Mouse (Mus musculus) midbrain, postnatal 0 days (tissue): Measurements from ENCODE around the gene Dscam. TPM values are rescaled to one million over a fixed set of nuclear protein-coding genes. Genes with fewer than 3 reads are reported as not detected.

ENCODE experiments used
- ATAC-seq: fragments of 200-750 bp; cut with Nextera tagmentation; 2 replicates; pipeline ENCODE4 v1.8.0; 2017; ENCODE audit warnings: moderate number of reproducible peaks, mild to moderate bottlenecking, moderate TSS enrichment, moderate library complexity; ENCODE audit not compliant: low FRiP score
- DNase-seq: peaks from one replicate; pipeline ENCODE4 v3.0.0-alpha.2; 2015; ENCODE audit warnings: low spot score
- H3K27ac ChIP-seq: fragments of 300-500 bp; sonication (generic); 2 replicates; pipeline ENCODE4 v1.5.1; 2014; ENCODE audit warnings: low read depth, mild to moderate bottlenecking, low read length, mixed read lengths
- H3K27me3 ChIP-seq: fragments of 300-500 bp; sonication (generic); 2 replicates; pipeline ENCODE4 v1.6.1; 2014; ENCODE audit warnings: low read length, control low read depth, mixed read lengths; ENCODE audit not compliant: insufficient read depth
- H3K36me3 ChIP-seq: fragments of 300-500 bp; sonication (generic); 2 replicates; pipeline ENCODE4 v1.6.1; 2014; ENCODE audit warnings: low read length, control low read depth, mixed read lengths; ENCODE audit not compliant: insufficient read depth
- H3K4me1 ChIP-seq: fragments of 300-500 bp; sonication (generic); 2 replicates; pipeline ENCODE4 v1.6.1; 2014; ENCODE audit warnings: mild to moderate bottlenecking, control low read depth, antibody characterized with exemption, low read length, mixed read lengths; ENCODE audit not compliant: insufficient read depth
- H3K4me2 ChIP-seq: fragments of 300-500 bp; sonication (generic); 2 replicates; pipeline ENCODE4 v1.6.1; 2014; ENCODE audit warnings: low read depth, mild to moderate bottlenecking, low read length, mixed read lengths; ENCODE audit not compliant: poor library complexity, severe bottlenecking
- H3K4me3 ChIP-seq: fragments of 300-500 bp; sonication (generic); 2 replicates; pipeline ENCODE4 v1.5.1; 2014; ENCODE audit warnings: low read depth, mild to moderate bottlenecking, low read length, moderate library complexity
- H3K9ac ChIP-seq: fragments of 300-500 bp; sonication (generic); replicated peaks from 2 replicates; pipeline ENCODE4 v1.6.1; 2014; ENCODE audit warnings: mild to moderate bottlenecking, low read length, moderate library complexity, mixed read lengths; ENCODE audit not compliant: poor library complexity, severe bottlenecking
- H3K9me3 ChIP-seq: fragments of 300-500 bp; sonication (generic); 2 replicates; pipeline ENCODE4 v1.6.1; 2016; ENCODE audit warnings: low read length, control low read depth
- CTCF ChIP-seq: IDR thresholded peaks from 2 replicates; pipeline ENCODE4 v1.5.1; 2016; ENCODE audit warnings: antibody characterized with exemption, mild to moderate bottlenecking
- WGBS: fragments of 180-500 bp; shearing (Covaris S2); extraction: QIAGEN DNeasy Blood & Tissue Kit; methylation state at CpG from one replicate; pipeline ENCODE4 v1.1.7; 2014; 5-methylcytosine and 5-hydroxymethylcytosine counted together
- polyA plus RNA-seq: library from polyadenylated mRNA; unstranded; fragments of >200 nt; fragmentation: Nextera tagmentation; extraction: Ambion mirVana; gene quantifications from 2 replicates; pipeline ENCODE4 v1.2.1, GENCODE M21; 2015
- total RNA-seq: library from RNA; depleted of rRNA; stranded (reverse); fragments of >200 nt; gene quantifications from 2 replicates; pipeline ENCODE4 v1.2.3, GENCODE M21; 2014

Dscam gene
- total and polyA plus RNA-seq, 2 experiments from 2014 or later = 15.1 to 64.6 TPM

GRCm38 (mm10) chr16:96730881-96731280 is 439.7 kb downstream of the Dscam start:
- no peak for DNase-seq
- no peak overlapping the region for H3K4me2 ChIP-seq
- H3K4me3 ChIP-seq = no peak overlapping the region
- 77% methylated on average over 3 of the region's 3 CpGs for WGBS
- no peak overlapping the region for H3K9ac ChIP-seq
- H3K27me3 ChIP-seq = no peaks in the 10 kb centered on the region
- no peaks in the 10 kb centered on the region for H3K9me3 ChIP-seq
- TF ChIP-seq CTCF = no peak
- peak overlapping the region; percentile 39; the same call in 1 of the 2 replicates for H3K27ac ChIP-seq
- no peaks in the 10 kb centered on the region for H3K36me3 ChIP-seq
- no peak for ATAC-seq
- H3K4me1 ChIP-seq = 0 out of 2 replicates have a peak, but pooled peaks cover 6% of the 10 kb centered on the region

GRCm38 (mm10) chr16:96727836-96728774 is 442.4 kb downstream of the Dscam start:
- no peaks in the 10 kb centered on the region for H3K9me3 ChIP-seq
- DNase-seq (no peak), ATAC-seq (no peak)
- peaks cover 12% of the 10 kb centered on the region; the same call in 1 of the 2 replicates for H3K4me1 ChIP-seq
- no peak overlapping the region for H3K4me2 ChIP-seq
- WGBS = 52% methylated on average over 13 of the region's 13 CpGs
- H3K4me3 ChIP-seq = no peak overlapping the region
- no peak; the same call in 1 of the 2 replicates for TF ChIP-seq CTCF
- H3K27me3 ChIP-seq = no peaks in the 10 kb centered on the region
- H3K27ac ChIP-seq = peak overlapping the region; percentile 65
- no peaks in the 10 kb centered on the region for H3K36me3 ChIP-seq
- no peak overlapping the region for H3K9ac ChIP-seq

GRCm38 (mm10) chr16:96725071-96725724 is 445.4 kb downstream of the Dscam start:
- no peaks in the 10 kb centered on the region for H3K27me3 ChIP-seq
- H3K4me3 ChIP-seq = no peak overlapping the region
- no peaks in the 10 kb centered on the region for H3K9me3 ChIP-seq
- 39% methylated on average over 8 of the region's 8 CpGs for WGBS
- H3K4me1 ChIP-seq = peaks cover 18% of the 10 kb centered on the region
- H3K9ac ChIP-seq = no peak overlapping the region
- peak; percentile 85 for DNase-seq
- H3K36me3 ChIP-seq = no peaks in the 10 kb centered on the region
- no peak overlapping the region for H3K4me2 ChIP-seq
- TF ChIP-seq CTCF = no peak
- ATAC-seq = peak; percentile 56; the same call in 1 of the 2 replicates
- peak overlapping the region; percentile 73 for H3K27ac ChIP-seq

GRCm38 (mm10) chr16:96724591-96724990 is 446.0 kb downstream of the Dscam start:
- peaks cover 18% of the 10 kb centered on the region for H3K4me1 ChIP-seq
- H3K4me3 ChIP-seq = no peak overlapping the region
- H3K27me3 ChIP-seq = no peaks in the 10 kb centered on the region
- no peak for DNase-seq
- no peak for ATAC-seq
- H3K36me3 ChIP-seq = no peaks in the 10 kb centered on the region
- WGBS = 30% methylated on average over 5 of the region's 5 CpGs
- H3K4me2 ChIP-seq = no peak overlapping the region
- TF ChIP-seq CTCF = no peak
- no peak overlapping the region for H3K9ac ChIP-seq
- no peaks in the 10 kb centered on the region for H3K9me3 ChIP-seq
- H3K27ac ChIP-seq = peak overlapping the region; percentile 73

- Histone ChIP-seq H3K9ac (no peak overlapping the region), H3K4me3 (no peak overlapping the region), H3K4me1 (peaks cover 18% of the 10 kb centered on the region), H3K9me3 (no peaks in the 10 kb centered on the region), H3K36me3 (no peaks in the 10 kb centered on the region), H3K27ac (peak overlapping the region; percentile 8; the same call in 1 of the 2 replicates), H3K4me2 (no peak overlapping the region), H3K27me3 (no peaks in the 10 kb centered on the region)
- ATAC-seq = no peak
- no peak for DNase-seq
- TF ChIP-seq CTCF = no peak
- WGBS = 32% methylated on average over 3 of the region's 3 CpGs
Observed at GRCm38 (mm10) chr16:96724123-96724522, 446.4 kb downstream of the Dscam start.
